Mouse (Mus musculus) central nervous system, embryonic 11.5 days (tissue): ENCODE results near the gene Npat. TPM values are rescaled to one million over a fixed set of nuclear protein-coding genes. Genes with fewer than 3 reads are reported as not detected.

Experiments
- polyA plus RNA-seq: library from polyadenylated mRNA; depleted of rRNA; stranded (reverse); fragments of >200 nt; gene quantifications from 2 replicates; pipeline ENCODE4 v1.2.3, GENCODE M21; 2012; rRNA removed

The Npat gene
- 10.8 and 18.5 TPM in 2 replicates for polyA plus RNA-seq

DNA sequence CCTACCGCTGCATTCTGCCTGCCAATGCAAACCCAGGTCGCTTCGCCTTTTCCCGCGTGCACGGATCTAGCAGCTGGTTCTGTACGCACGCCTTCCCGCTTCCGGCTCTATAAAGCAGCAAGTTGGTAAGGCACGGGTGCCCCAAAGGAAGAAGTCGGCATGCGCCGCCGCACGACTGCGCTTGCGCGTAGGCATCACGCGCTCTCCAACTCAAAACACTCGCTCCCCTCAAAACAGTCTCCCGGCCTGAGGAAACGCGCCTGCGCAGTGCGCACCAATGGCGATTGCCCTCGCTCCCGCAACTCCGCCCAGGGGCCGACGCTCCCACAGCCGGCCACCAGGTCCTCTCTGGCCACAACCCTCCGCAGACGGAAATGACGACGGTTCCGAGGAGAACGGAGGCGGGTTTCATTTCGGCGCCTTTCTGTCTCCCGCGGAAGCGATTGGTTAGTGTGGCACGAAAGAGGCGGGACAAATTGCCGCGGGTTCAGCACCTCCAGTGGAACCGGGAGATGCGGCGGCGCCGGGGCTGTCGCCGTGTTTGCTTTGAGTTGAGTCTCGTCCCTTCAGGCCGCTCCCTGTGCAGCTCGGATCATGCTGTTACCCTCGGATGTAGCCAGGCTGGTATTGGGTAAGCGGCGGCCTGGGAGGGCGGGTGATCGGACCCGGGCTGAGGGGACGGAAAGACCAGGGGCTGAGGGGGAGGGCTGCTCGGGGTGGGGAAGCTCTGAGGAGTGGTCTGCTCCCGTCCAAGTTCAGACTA lies at the start of gene Npat, which contains the start of gene Atm:
Gene Npat (plus strand): TSS at position 490 of the 763 bp plus-strand sequence.
Gene Atm (minus strand): TSS at position 183 of the 763 bp plus-strand sequence.

DNA sequence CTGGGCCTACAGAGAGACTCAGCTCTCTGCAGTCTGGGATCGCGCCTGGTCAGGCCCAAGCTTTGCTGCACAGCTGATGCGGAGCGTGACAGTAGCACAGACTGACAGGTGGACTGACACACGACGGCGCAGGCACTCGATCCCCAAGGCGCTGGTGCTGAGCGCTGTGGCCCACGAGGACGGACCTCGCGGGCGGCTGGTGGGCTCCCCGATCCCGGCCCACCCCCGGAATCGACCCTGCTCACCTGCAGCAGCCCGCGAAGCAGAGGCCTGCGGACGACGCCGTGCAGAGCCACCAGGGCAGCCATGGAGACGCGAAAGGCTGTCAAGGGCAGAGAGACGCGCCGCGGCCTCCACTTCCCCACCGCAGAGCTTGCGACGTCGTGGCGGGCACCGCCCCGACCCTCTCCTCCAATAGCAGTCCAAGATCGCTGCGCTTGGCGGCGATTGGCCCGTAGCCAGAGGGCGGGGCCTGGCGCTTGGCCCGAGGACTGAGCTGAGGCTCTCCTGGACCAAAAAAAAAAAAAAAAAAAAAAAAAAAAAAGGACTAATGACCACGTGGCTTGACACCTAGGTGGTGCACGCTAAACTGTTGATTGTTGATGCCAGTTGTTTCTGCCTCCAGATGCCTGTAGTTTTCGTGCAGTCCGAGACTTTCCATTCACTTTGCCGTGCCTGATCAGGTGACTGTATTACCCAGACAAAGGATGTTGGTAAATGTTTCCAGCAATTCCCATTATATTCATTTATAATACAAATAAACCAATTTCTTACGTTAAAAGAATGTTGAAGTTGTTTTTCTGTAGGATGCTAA lies 73.3 kb downstream of the Npat start, which contains the start of gene Acat1:
Gene Acat1 (minus strand): TSS at position 415 of the 814 bp plus-strand sequence.

Other genes starting within 250 kb of the Npat start
- 0.23 and 0.26 TPM in 2 replicates for gene Exph5, start 235.4 kb upstream of the Npat start, polyA plus RNA-seq
- gene Kdelc2, start 153.0 kb upstream of the Npat start, polyA plus RNA-seq, result 4.2 and 5.6 TPM in 2 replicates
- 0.22 and 0.34 TPM in 2 replicates for gene 4930550C14Rik, start 134.7 kb upstream of the Npat start, polyA plus RNA-seq
- 20.2 and 22.6 TPM in 2 replicates for gene Atm, start 307 bp upstream of the Npat start, polyA plus RNA-seq
- 46.9 and 59.9 TPM in 2 replicates for gene Acat1, start 73.3 kb downstream of the Npat start, polyA plus RNA-seq
- 21.1 and 23.9 TPM in 2 replicates for gene Cul5, start 133.0 kb downstream of the Npat start, polyA plus RNA-seq
- 1.7 and 1.9 TPM in 2 replicates for gene Rab39, start 169.2 kb downstream of the Npat start, polyA plus RNA-seq
- 2.1 and 3.3 TPM in 2 replicates for gene Slc35f2, start 234.5 kb downstream of the Npat start, polyA plus RNA-seq